Mouse (Mus musculus): ENCODE results near the gene Fkbp2. TPM values are rescaled to one million over a fixed set of nuclear protein-coding genes. Genes with fewer than 3 reads are reported as not detected.
A peak's percentile ranks its signal among the peaks of the same experiment; 100 is the strongest.

Gene Fkbp2
- total RNA-seq, 2 experiments from 2014 or later, result 61.6 to 66.4 TPM

- no peak for DNase-seq (ENCODE audit: low spot score in 2 of 2)
Measured at GRCm38 (mm10) chr19:6973581-6974190, 6.6 kb downstream of the Fkbp2 start.

GRCm38 (mm10) chr19:6972247-6972917, 7.9 kb downstream of the Fkbp2 start:
- no peak for DNase-seq (ENCODE audit: low spot score in 2 of 2)

- DNase-seq (ENCODE audit: low spot score in 2 of 2), result no peak
Measured at GRCm38 (mm10) chr19:6971644-6972043, 8.7 kb downstream of the Fkbp2 start.

- DNase-seq (ENCODE audit: low spot score in 2 of 2), result no peak
Measured at GRCm38 (mm10) chr19:6970460-6971085, 9.7 kb downstream of the Fkbp2 start.

- peak; percentile 66 to 73 for DNase-seq (ENCODE audit: low spot score in 2 of 2)
Measured at GRCm38 (mm10) chr19:6969665-6970381, 10.5 kb downstream of the Fkbp2 start.

- DNase-seq (ENCODE audit: low spot score in 2 of 2), result no peak
Measured at GRCm38 (mm10) chr19:6969291-6969664, 11.0 kb downstream of the Fkbp2 start.

- no peak for DNase-seq (ENCODE audit: low spot score in 2 of 2)
Measured at GRCm38 (mm10) chr19:6968491-6969271, 11.6 kb downstream of the Fkbp2 start.

- no peak for DNase-seq (ENCODE audit: low spot score in 2 of 2)
Measured at GRCm38 (mm10) chr19:6956461-6956860, 23.8 kb downstream of the Fkbp2 start.

- no peak for DNase-seq (ENCODE audit: low spot score in 2 of 2)
Measured at GRCm38 (mm10) chr19:6955424-6955823, 24.9 kb downstream of the Fkbp2 start.

- DNase-seq (ENCODE audit: low spot score in 2 of 2), result no peak
Measured at GRCm38 (mm10) chr19:6954046-6954445, 26.3 kb downstream of the Fkbp2 start.

- peak in 1 of 2 experiments; percentile 49 for DNase-seq (ENCODE audit: low spot score in 2 of 2)
Measured at GRCm38 (mm10) chr19:6952712-6953037, 27.6 kb downstream of the Fkbp2 start.

- DNase-seq (ENCODE audit: low spot score in 2 of 2), result peak; percentile 71 to 73
Measured at GRCm38 (mm10) chr19:6951994-6952711, 28.1 kb downstream of the Fkbp2 start.

- peak; percentile 70 to 83 for DNase-seq (ENCODE audit: low spot score in 2 of 2)
Measured at GRCm38 (mm10) chr19:6951381-6951968, 28.8 kb downstream of the Fkbp2 start.

- DNase-seq (ENCODE audit: low spot score in 2 of 2), result no peak
Measured at GRCm38 (mm10) chr19:6950613-6951153, 29.6 kb downstream of the Fkbp2 start.

GRCm38 (mm10) chr19:6949951-6950350, 30.4 kb downstream of the Fkbp2 start:
- no peak for DNase-seq (ENCODE audit: low spot score in 2 of 2)

- no peak for DNase-seq (ENCODE audit: low spot score in 2 of 2)
Measured at GRCm38 (mm10) chr19:6949532-6949931, 30.8 kb downstream of the Fkbp2 start.

GRCm38 (mm10) chr19:6948186-6948585, 32.1 kb downstream of the Fkbp2 start:
- no peak for DNase-seq (ENCODE audit: low spot score in 2 of 2)

- DNase-seq (ENCODE audit: low spot score in 2 of 2), result no peak
Measured at GRCm38 (mm10) chr19:6947742-6948141, 32.6 kb downstream of the Fkbp2 start.

- DNase-seq (ENCODE audit: low spot score in 2 of 2), result no peak
Measured at GRCm38 (mm10) chr19:6943709-6944108, 36.6 kb downstream of the Fkbp2 start.

- no peak for DNase-seq (ENCODE audit: low spot score in 2 of 2)
Measured at GRCm38 (mm10) chr19:6942764-6943163, 37.5 kb downstream of the Fkbp2 start.

All from adrenal gland, postnatal 4 days (tissue).